Mouse (Mus musculus) granulocyte monocyte progenitor cell, adult 5-6 weeks (primary cell): ENCODE measurements at regions not wholly inside any gene's neighbourhood (a gene's known extent, or its start where the extent isn't known, plus 50 kb on each side); places are given as distances from the start of the nearest gene placed in this dataset.

ENCODE experiments used
- ATAC-seq: replicated peaks from 2 replicates; pipeline ENCODE4 v1.8.0; 2016; ENCODE audit warnings: mild to moderate bottlenecking, moderate TSS enrichment, inconsistent platforms; ENCODE audit not compliant: poor library complexity, severe bottlenecking

- ATAC-seq, result no peak
Measured at GRCm38 (mm10) chr9:101408116-101408515, 156.5 kb upstream of the Ppp2r3a start.

- ATAC-seq, result no peak
Measured at GRCm38 (mm10) chr9:101407141-101407540, 155.5 kb upstream of the Ppp2r3a start.

GRCm38 (mm10) chr9:101404441-101405081 is 153.0 kb upstream of the Ppp2r3a start:
- ATAC-seq, result no peak

GRCm38 (mm10) chr9:101404034-101404433 is 152.4 kb upstream of the Ppp2r3a start:
- ATAC-seq, result no peak

GRCm38 (mm10) chr9:101402544-101403194 is 151.1 kb upstream of the Ppp2r3a start:
- no peak for ATAC-seq

GRCm38 (mm10) chr9:101401416-101401815 is 149.8 kb upstream of the Ppp2r3a start:
- ATAC-seq, result no peak

- no peak for ATAC-seq
Measured at GRCm38 (mm10) chr9:101398858-101399257, 147.3 kb upstream of the Ppp2r3a start.

GRCm38 (mm10) chr9:101369380-101369779 is 117.8 kb upstream of the Ppp2r3a start:
- no peak for ATAC-seq

- ATAC-seq, result no peak
Measured at GRCm38 (mm10) chr9:101356607-101357006, 105.0 kb upstream of the Ppp2r3a start.

GRCm38 (mm10) chr9:101348771-101349170 is 97.2 kb upstream of the Ppp2r3a start:
- no peak for ATAC-seq

GRCm38 (mm10) chr9:101342887-101343286 is 91.3 kb upstream of the Ppp2r3a start:
- no peak for ATAC-seq

GRCm38 (mm10) chr9:101340796-101341465 is 89.3 kb upstream of the Ppp2r3a start:
- no peak for ATAC-seq

GRCm38 (mm10) chr9:101329032-101329824 is 77.6 kb upstream of the Ppp2r3a start:
- ATAC-seq, result no peak

- ATAC-seq, result no peak
Measured at GRCm38 (mm10) chr9:101326961-101327360, 75.4 kb upstream of the Ppp2r3a start.

- no peak; the same call in 1 of the 2 replicates for ATAC-seq
Measured at GRCm38 (mm10) chr9:101314036-101314435, 62.4 kb upstream of the Ppp2r3a start.

GRCm38 (mm10) chr9:101306408-101306935 is 54.9 kb upstream of the Ppp2r3a start:
- no peak for ATAC-seq

- ATAC-seq, result no peak
Measured at GRCm38 (mm10) chr9:101305730-101306129, 54.1 kb upstream of the Ppp2r3a start.
